Mouse (Mus musculus): ENCODE measurements around the gene Col5a2. TPM values are rescaled to one million over a fixed set of nuclear protein-coding genes. Genes with fewer than 3 reads are reported as not detected.

The Col5a2 gene
- polyA plus RNA-seq, 1 experiment from 2014 or later: 89.5 TPM

DNA sequence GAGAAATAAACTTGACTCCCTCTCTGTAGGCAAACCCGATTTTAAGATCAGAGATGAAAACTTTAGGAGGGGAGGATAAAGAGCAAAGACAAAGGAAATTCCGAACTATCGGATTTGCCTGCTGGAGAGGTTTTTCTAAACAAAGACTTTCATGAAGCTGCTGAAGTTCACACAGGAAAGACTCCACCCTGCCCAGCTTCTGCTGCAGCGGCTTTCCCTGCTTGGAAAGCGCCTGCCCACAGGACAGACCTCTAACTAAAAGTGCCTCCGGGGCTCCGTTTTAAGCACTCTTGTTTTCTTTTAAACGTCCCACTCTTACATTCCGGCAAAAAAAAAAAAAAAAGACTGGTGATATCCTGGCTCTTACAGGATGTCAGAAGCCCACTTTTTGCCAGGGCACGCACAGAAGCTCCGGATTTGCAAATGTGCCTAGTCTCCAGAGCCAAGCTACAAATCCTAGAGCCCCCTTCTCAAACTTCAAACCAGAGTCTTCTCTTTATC is 791 bp downstream of the Col5a2 start:
- under 1% methylated on average over 11 of the region's 11 CpGs for WGBS
- H3K27me3 ChIP-seq (ENCODE audit: insufficient read depth, low read length): no peaks in the 10 kb centered on the region
- H3K36me3 ChIP-seq (ENCODE audit: insufficient read depth): no peaks in the 10 kb centered on the region
- ATAC-seq (ENCODE audit: insufficient read depth): peak; percentile 76
- no peaks in the 10 kb centered on the region for H3K9me3 ChIP-seq (ENCODE audit: low read depth, low read length)
- H3K9ac ChIP-seq: peak overlapping the region; percentile 75
- H3K4me1 ChIP-seq (ENCODE audit: insufficient read depth): no peaks in the 10 kb centered on the region
- H3K27ac ChIP-seq (ENCODE audit: low read depth): peak overlapping the region; percentile 92
- peak overlapping the region; percentile 56 for H3K4me3 ChIP-seq (ENCODE audit: low read depth, low read length)
- DNase-seq: peak; percentile 78
- TF ChIP-seq CTCF (IDR thresholded peaks at IDR 0.05; ENCODE audit: low read depth): no peak
- peak overlapping the region; percentile 59 for H3K4me2 ChIP-seq

DNA sequence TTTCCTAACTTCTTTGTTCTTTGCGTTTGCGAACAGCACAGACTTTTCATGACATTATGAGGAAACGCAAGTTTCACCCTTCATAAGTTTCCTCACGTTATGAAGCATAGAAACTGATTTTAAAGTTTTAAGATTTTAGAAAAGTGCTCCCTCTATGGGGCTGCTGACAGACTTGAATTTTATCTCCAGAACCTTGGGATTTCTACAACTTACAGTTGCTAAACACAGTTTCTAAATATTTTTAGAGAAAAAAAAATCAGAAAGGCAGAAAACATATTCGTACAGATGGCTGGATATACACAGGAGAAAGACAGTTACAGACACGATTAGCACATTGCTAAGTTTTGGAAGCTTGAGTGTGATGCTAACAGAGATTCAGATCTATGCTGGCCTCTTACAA is 1.6 kb downstream of the Col5a2 start:
- H3K27ac ChIP-seq (ENCODE audit: low read depth): peak overlapping the region; percentile 92
- no peaks in the 10 kb centered on the region for H3K36me3 ChIP-seq (ENCODE audit: insufficient read depth)
- H3K9me3 ChIP-seq (ENCODE audit: low read depth, low read length): no peaks in the 10 kb centered on the region
- peak; percentile 82 for DNase-seq
- H3K9ac ChIP-seq: peak overlapping the region; percentile 75
- H3K27me3 ChIP-seq (ENCODE audit: insufficient read depth, low read length): no peaks in the 10 kb centered on the region
- H3K4me1 ChIP-seq (ENCODE audit: insufficient read depth): no peaks in the 10 kb centered on the region
- peak overlapping the region; percentile 56 for H3K4me3 ChIP-seq (ENCODE audit: low read depth, low read length)
- peak; percentile 38; the same call in 1 of the 2 replicates for TF ChIP-seq CTCF (IDR thresholded peaks at IDR 0.05; ENCODE audit: low read depth)
- no peak for ATAC-seq (ENCODE audit: insufficient read depth)
- peak overlapping the region; percentile 59 for H3K4me2 ChIP-seq
- WGBS: 23% methylated on average over 6 of the region's 6 CpGs

DNA sequence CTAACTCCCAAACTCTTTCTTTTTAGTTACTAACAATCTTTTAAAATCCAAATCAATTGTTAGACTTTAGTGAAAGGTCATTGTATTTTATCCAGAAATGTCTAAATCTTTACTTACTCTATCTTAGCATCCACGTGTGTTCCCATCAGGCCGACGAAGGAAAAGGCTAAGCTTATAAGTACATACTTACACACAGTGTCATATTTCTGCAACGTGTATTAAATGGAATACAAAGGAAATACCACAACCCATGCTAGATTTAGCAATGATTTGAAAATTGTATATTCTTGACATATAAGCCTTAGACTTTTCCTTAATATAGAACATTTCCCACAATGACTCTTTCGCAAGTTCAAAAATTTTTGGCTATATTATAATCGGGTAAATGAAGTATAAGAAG is 2.6 kb downstream of the Col5a2 start:
- Histone ChIP-seq H3K9ac (no peak overlapping the region), H3K4me1 (ENCODE audit: insufficient read depth) (no peaks in the 10 kb centered on the region), H3K4me3 (ENCODE audit: low read depth, low read length) (peak overlapping the region; percentile 56; the same call in 1 of the 2 replicates), H3K27me3 (ENCODE audit: insufficient read depth, low read length) (no peaks in the 10 kb centered on the region), H3K4me2 (peak overlapping the region; percentile 43; the same call in 1 of the 2 replicates), H3K27ac (ENCODE audit: low read depth) (no peak overlapping the region), H3K36me3 (ENCODE audit: insufficient read depth) (no peaks in the 10 kb centered on the region), H3K9me3 (ENCODE audit: low read depth, low read length) (no peaks in the 10 kb centered on the region)
- TF ChIP-seq CTCF (IDR thresholded peaks at IDR 0.05; ENCODE audit: low read depth): no peak
- DNase-seq: peak; percentile 50
- ATAC-seq (ENCODE audit: insufficient read depth): no peak
- 62% methylated on average over 6 of the region's 6 CpGs for WGBS

DNA sequence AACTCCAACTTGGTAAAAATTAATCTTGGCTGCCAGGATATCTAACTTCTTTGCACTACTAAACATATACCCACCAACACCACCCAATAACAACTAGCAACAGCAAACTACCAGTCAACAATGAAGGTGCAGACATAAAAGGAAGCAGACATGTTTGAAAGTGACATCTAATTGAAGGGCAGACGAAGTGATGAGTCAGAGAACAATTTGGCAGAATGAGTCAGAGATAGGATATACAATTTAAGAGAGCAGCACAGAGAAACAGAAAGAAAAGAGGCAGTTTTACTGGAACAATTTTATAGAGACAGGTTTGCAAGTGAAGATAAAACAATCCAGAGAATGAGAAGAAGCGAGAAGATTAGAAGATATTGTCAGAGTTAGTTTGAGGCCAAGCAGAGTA is 8.1 kb downstream of the Col5a2 start:
- WGBS: 85% methylated on average over 2 of the region's 2 CpGs
- TF ChIP-seq CTCF (IDR thresholded peaks at IDR 0.05; ENCODE audit: low read depth): no peak
- Histone ChIP-seq H3K9me3 (ENCODE audit: low read depth, low read length) (no peaks in the 10 kb centered on the region), H3K4me1 (ENCODE audit: insufficient read depth) (no peaks in the 10 kb centered on the region), H3K27ac (ENCODE audit: low read depth) (no peak overlapping the region), H3K4me3 (ENCODE audit: low read depth, low read length) (no peak overlapping the region), H3K36me3 (ENCODE audit: insufficient read depth) (no peaks in the 10 kb centered on the region), H3K9ac (no peak overlapping the region), H3K27me3 (ENCODE audit: insufficient read depth, low read length) (no peaks in the 10 kb centered on the region), H3K4me2 (no peak overlapping the region)
- ATAC-seq (ENCODE audit: insufficient read depth) (no peak), DNase-seq (no peak)

DNA sequence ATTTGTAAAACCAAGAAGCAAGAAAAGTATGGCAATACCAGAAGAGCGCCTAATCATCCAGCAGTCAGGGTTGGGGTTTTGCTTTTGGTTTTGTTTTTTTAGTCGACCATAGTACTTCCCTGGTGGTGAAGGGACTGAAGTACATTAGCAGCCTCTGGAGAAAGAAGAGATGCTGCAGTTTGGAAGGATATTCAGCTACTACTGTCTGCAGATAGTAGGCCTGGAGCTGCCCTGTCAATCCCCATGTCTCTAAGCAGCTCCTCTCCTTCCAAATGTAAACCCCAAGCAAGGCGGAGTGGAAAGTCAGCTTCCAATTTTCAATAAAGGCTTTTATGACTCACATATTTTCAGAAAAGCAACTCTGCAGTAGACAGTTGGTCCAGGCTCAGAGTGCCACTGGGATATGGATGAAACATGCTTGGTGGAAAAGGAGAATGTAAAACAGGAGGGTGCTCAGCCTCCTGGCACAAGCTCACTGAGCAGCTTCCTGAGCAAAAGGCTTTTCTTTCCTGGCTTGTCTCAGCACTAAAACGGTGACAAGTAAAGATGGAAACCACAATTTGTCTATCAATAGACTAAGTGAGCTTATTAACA is 10.9 kb downstream of the Col5a2 start:
- Histone ChIP-seq H3K4me3 (ENCODE audit: low read depth, low read length) (no peak overlapping the region), H3K27ac (ENCODE audit: low read depth) (no peak overlapping the region), H3K9ac (no peak overlapping the region), H3K4me2 (no peak overlapping the region), H3K4me1 (ENCODE audit: insufficient read depth) (no peaks in the 10 kb centered on the region), H3K27me3 (ENCODE audit: insufficient read depth, low read length) (no peaks in the 10 kb centered on the region), H3K9me3 (ENCODE audit: low read depth, low read length) (no peaks in the 10 kb centered on the region), H3K36me3 (ENCODE audit: insufficient read depth) (no peaks in the 10 kb centered on the region)
- DNase-seq (no peak), ATAC-seq (ENCODE audit: insufficient read depth) (no peak)
- WGBS: 85% methylated on average over 4 of the region's 4 CpGs
- TF ChIP-seq CTCF (IDR thresholded peaks at IDR 0.05; ENCODE audit: low read depth): no peak

DNA sequence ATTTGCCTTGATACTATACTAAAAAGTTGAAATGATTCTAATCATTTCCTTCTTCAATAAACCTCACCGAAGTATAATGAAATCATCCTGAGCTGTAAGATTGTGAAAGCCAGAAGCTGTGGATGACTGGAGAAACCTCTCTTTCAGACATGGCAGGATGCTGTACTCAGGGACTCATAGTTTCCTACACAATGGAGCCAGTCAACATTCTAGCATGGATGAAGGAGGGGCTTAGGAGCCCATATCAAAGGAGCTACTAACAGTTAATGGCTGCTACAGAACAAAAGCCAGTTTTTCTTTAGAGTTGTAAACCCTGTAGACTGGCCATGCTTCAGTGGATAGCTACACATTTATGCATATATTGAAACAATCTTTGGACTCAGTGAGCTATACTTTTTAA is 12.6 kb downstream of the Col5a2 start:
- 83% methylated on average over 1 of the region's 1 CpGs for WGBS
- Histone ChIP-seq H3K4me1 (ENCODE audit: insufficient read depth) (no peaks in the 10 kb centered on the region), H3K27ac (ENCODE audit: low read depth) (no peak overlapping the region), H3K9ac (no peak overlapping the region), H3K36me3 (ENCODE audit: insufficient read depth) (no peaks in the 10 kb centered on the region), H3K4me2 (no peak overlapping the region), H3K27me3 (ENCODE audit: insufficient read depth, low read length) (no peaks in the 10 kb centered on the region), H3K9me3 (ENCODE audit: low read depth, low read length) (no peaks in the 10 kb centered on the region), H3K4me3 (ENCODE audit: low read depth, low read length) (no peak overlapping the region)
- TF ChIP-seq CTCF (IDR thresholded peaks at IDR 0.05; ENCODE audit: low read depth): no peak
- ATAC-seq (ENCODE audit: insufficient read depth) (no peak), DNase-seq (no peak)

DNA sequence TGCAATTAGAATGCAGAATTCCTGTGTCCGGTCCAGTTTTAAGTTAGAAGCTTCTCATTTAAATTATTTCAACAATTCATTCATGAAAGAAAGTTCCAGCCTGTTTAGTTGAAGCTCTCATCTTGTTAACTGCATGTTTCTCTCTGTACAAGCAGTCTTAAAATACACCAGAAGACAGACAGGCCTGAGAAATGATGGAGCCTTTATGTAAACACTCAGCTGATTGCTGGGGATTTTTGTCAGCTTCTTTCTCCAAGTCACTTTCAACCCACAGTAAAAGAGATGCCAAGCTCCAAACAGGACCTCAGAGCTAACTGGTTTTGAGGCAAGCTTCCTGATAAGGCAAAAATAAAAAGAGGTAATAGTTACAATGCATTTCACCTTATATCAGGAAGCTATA is 14.8 kb downstream of the Col5a2 start:
- ATAC-seq (ENCODE audit: insufficient read depth): no peak

More for the DNA sequence above, 14.8 kb downstream of the Col5a2 start:
- Histone ChIP-seq H3K9ac (no peak overlapping the region), H3K4me2 (no peak overlapping the region), H3K4me3 (ENCODE audit: low read depth, low read length) (no peak overlapping the region), H3K27ac (ENCODE audit: low read depth) (no peak overlapping the region), H3K36me3 (ENCODE audit: insufficient read depth) (no peaks in the 10 kb centered on the region), H3K4me1 (ENCODE audit: insufficient read depth) (no peaks in the 10 kb centered on the region), H3K27me3 (ENCODE audit: insufficient read depth, low read length) (no peaks in the 10 kb centered on the region), H3K9me3 (ENCODE audit: low read depth, low read length) (no peaks in the 10 kb centered on the region)
- WGBS: 70% methylated on average over 1 of the region's 1 CpGs
- DNase-seq: peak; percentile 8
- no peak for TF ChIP-seq CTCF (IDR thresholded peaks at IDR 0.05; ENCODE audit: low read depth)
